Mouse (Mus musculus) E14TG2a.4 (cell line): ENCODE measurements at regions not wholly inside any gene's neighbourhood (a gene's known extent, or its start where the extent isn't known, plus 50 kb on each side); places are given as distances from the start of the nearest gene placed in this dataset.

Experiments
- CTCF ChIP-seq: conservative IDR thresholded peaks from 2 replicates; pipeline ENCODE4 v1.5.1; 2014; ENCODE audit warnings: low read length
- NANOG ChIP-seq: IDR thresholded peaks from 2 replicates; pipeline ENCODE4 v1.6.1; 2014; ENCODE audit warnings: borderline replicate concordance, low read length, mixed read lengths

DNA sequence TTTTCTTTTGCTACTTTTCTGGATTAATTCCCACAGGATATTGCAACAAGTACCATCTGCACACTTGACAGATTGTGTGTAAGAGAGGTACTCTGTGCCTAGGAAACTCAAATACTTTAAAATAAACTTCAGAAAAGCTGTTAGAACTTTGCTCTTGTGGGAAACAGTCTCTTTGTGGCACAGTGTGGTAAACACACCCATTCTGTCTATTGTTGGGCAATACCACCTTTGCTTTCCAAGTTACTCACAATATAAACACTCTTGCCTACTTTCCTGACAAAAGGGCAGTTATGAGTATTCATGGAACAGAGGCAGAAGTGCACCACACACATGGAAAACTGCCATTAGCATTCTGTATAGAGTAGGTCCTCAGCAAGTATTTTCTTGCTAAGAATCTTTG is 577.5 kb upstream of the Lrrn3 start:
- no peak for TF ChIP-seq CTCF
- TF ChIP-seq NANOG: no peak
